10 mouse cellular contexts compared by ENCODE assay signal in the genomic region with DNA sequence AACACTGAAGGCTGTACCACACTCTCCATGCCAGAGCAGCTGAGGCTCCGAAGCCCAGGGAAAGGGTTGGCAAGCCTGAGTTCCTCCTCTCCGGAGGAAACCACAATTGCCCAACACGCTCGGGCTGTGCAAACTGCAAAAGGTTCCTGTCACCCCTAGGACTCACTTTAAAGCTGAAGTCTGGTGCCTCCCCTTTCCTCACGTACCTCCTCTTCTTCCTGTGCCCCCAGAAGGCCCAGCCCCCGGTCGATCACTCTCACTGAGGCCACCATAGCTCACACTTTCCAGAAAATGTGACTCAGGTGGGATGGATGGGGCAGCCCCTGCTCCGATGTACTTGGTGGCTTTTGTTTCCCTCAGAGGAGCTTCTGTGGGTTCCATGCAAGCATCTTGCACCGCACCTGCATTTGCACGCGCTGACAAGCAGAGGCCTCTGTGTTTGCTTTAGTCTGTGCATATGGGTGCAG. TPM values are rescaled to one million over a fixed set of nuclear protein-coding genes. Genes with fewer than 3 reads are reported as not detected.
DNase-seq lines count a peak whose midpoint lies in the region; ATAC-seq and TF ChIP-seq lines count a peak whose summit lies in the region.
"Had no signal": no experiment of that assay in that cellular context is flagged by ENCODE, and none has a peak within 500 bp of the region (broad histone marks: within the 10 kb centered on the region; RNA-seq: fewer than 3 reads in every experiment).

Tnfsf14 (minus strand) TSS at position 137 of the 467 bp plus-strand sequence.

- peaks cover 1% of the 10 kb centered on the region for H3K4me1 ChIP-seq in liver, adult 2 months (ENCODE audit: control insufficient read depth, insufficient read depth, low read length)
- no peaks in the 10 kb centered on the region for H3K4me1 ChIP-seq in forebrain, embryonic 11.5 days (replicated peaks; ENCODE audit: control insufficient read depth, insufficient read depth, low read length)
- H3K4me1 ChIP-seq: stomach, embryonic 15.5 days had no signal

- H3K27ac ChIP-seq in liver, adult 2 months (replicated peaks; ENCODE audit: insufficient read depth, low read depth, low read length), result no peak within 1 kb of the TSS
- no peak within 1 kb of the TSS for H3K27ac ChIP-seq in forebrain, embryonic 11.5 days (ENCODE audit: low read depth, low read length)
- H3K27ac ChIP-seq: stomach, embryonic 15.5 days had no signal

- H3K27me3 ChIP-seq in liver, adult 2 months (ENCODE audit: control insufficient read depth, insufficient read depth, low read length), result no peaks in the 10 kb centered on the region
- H3K27me3 ChIP-seq in forebrain, embryonic 11.5 days (ENCODE audit: control insufficient read depth, insufficient read depth, low read length), result no peaks in the 10 kb centered on the region
- H3K27me3 ChIP-seq: stomach, embryonic 15.5 days had no signal

- peak; percentile 16 to 33 for DNase-seq in spleen, adult 18-20 months
- DNase-seq in spleen, postnatal 14 days (ENCODE audit: low spot score in 2 of 2), result no peak
- peak; percentile 23 for DNase-seq in liver, adult 2 months (ENCODE audit: extremely low read depth, low read depth, low spot score)
- peak; percentile 58 to 59 for DNase-seq in monocyte, adult 2 months (ENCODE audit: low read depth in 1 of 2, low spot score in 2 of 2)
- no peak for DNase-seq in embryo, embryonic 11 days
- no peak for DNase-seq in forebrain, embryonic 11.5 days (ENCODE audit: low spot score)
- DNase-seq: cerebellum, adult 11-12 months had no signal

- ATAC-seq in erythroid progenitor cell, adult 5-6 weeks (replicated peaks; ENCODE audit: low FRiP score, poor library complexity, severe bottlenecking), result no peak
- ATAC-seq in forebrain, embryonic 11.5 days (replicated peaks; ENCODE audit: low FRiP score), result no peak

- H3K79me2 ChIP-seq in liver, adult 2 months (ENCODE audit: control insufficient read depth, insufficient read depth, low read length), result no peaks in the 10 kb centered on the region

- H3K36me3 ChIP-seq in liver, adult 2 months (ENCODE audit: control insufficient read depth, insufficient read depth, low read length), result peaks cover 6% of the 10 kb centered on the region; the same call in 1 of the 2 replicates
- no peaks in the 10 kb centered on the region for H3K36me3 ChIP-seq in forebrain, embryonic 11.5 days (ENCODE audit: control insufficient read depth, insufficient read depth, low read length)
- H3K36me3 ChIP-seq: stomach, embryonic 15.5 days had no signal

- TF ChIP-seq POLR2A in liver, adult 2 months (IDR thresholded peaks at IDR 0.05; ENCODE audit: extremely low read depth, insufficient read depth, low read length), result no peak

- no peak within 1 kb of the TSS for H3K4me2 ChIP-seq in forebrain, embryonic 11.5 days (ENCODE audit: low read depth, low read length, severe bottlenecking)
- H3K4me2 ChIP-seq: stomach, embryonic 15.5 days had no signal

- TF ChIP-seq CTCF in liver, adult 2 months (IDR thresholded peaks at IDR 0.05; ENCODE audit: low read depth, low read length), result no peak

- H3K4me3 ChIP-seq in liver, adult 2 months (ENCODE audit: insufficient read depth, low read depth, low read length), result no peak within 1 kb of the TSS
- no peak within 1 kb of the TSS for H3K4me3 ChIP-seq in forebrain, embryonic 11.5 days (ENCODE audit: low read depth, low read length)
- H3K4me3 ChIP-seq: stomach, embryonic 15.5 days had no signal

- no peak within 1 kb of the TSS for H3K9ac ChIP-seq in liver, adult 2 months (ENCODE audit: low read depth, low read length)
- no peak within 1 kb of the TSS for H3K9ac ChIP-seq in forebrain, embryonic 11.5 days (ENCODE audit: low read length)
- H3K9ac ChIP-seq: stomach, embryonic 15.5 days had no signal

- 40% methylated on average over 11 of the region's 11 CpGs for WGBS in liver, adult 2 months
- 79% methylated on average over 11 of the region's 11 CpGs for WGBS in forebrain, embryonic 11.5 days

- no peaks in the 10 kb centered on the region for H3K9me3 ChIP-seq in forebrain, embryonic 11.5 days (ENCODE audit: control insufficient read depth, low read length)
- H3K9me3 ChIP-seq: stomach, embryonic 15.5 days had no signal

RNA-seq across cellular contexts. Expression of gene Tnfsf14, which starts in this region (rescaled TPM):
- total RNA-seq in liver, adult 2 months (2014; rRNA removed), result 0.27 and 0.28 TPM in 2 replicates
- 0.42 and 0.75 TPM in 2 replicates for polyA plus RNA-seq in liver, adult 2 months (2012; rRNA removed)
- total RNA-seq in erythroid progenitor cell, adult 5-6 weeks (2015; ENCODE audit: low replicate concordance), result 1.7 and 2.5 TPM in 2 replicates
- total RNA-seq in erythroid progenitor cell, adult 5-6 weeks (2017; ENCODE audit: low replicate concordance), result 1.4 TPM in 1 of 2 replicates, not detected in the other
- polyA plus RNA-seq in forebrain, embryonic 11.5 days (2014; fragmentation: Nextera tagmentation; extraction: Ambion mirVana), result 0.13 and 0.19 TPM in 2 replicates
- total RNA-seq: left cerebral cortex, postnatal 25 days had no signal

Comparison
In these comparisons a context has a peak if more than half of its experiments do, and no peak if none do; other contexts are left out.
1. DNase-seq: peak in spleen, adult 18-20 months (2 of 2) and monocyte, adult 2 months (2 of 2); none in spleen, postnatal 14 days (0 of 2), embryo, embryonic 11 days (single experiment) and forebrain, embryonic 11.5 days (single experiment).
2. Peak in DNase-seq in liver, adult 2 months; RNA of the gene not detected or under 1 TPM.